Comparison of ENCODE assay signal across 8 mouse cellular contexts in the genomic region with DNA sequence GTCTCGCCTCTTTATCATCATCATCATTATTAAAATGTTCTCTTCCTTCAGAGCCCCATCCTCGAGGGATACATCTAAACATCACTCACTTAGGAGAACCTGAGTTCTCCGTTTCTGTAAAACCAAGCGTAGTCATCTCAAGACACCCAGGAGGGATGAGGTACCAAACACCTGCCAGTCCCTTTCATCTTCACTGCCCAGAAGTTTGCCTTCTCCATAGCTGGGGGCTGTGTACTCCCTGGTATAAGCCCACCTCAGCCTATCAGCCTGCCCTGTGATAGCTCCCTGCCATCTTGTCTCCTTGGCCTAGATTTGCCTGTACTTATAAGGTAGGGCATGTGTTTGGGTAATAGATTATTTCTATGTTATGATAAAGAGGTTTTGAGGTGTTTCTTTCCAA. TPM values are rescaled to one million over a fixed set of nuclear protein-coding genes. Genes with fewer than 3 reads are reported as not detected.
DNase-seq lines count a peak whose midpoint lies in the region; ATAC-seq lines count a peak whose summit lies in the region.

No protein-coding gene starts in this region.

- ATAC-seq in forebrain, embryonic 13.5 days: no peak
- ATAC-seq in liver, embryonic 13.5 days (ENCODE audit: low read depth): no peak
- ATAC-seq in stomach, embryonic 16.5 days (ENCODE audit: insufficient read depth, low FRiP score): no peak

- peaks cover 16% of the 10 kb centered on the region for H3K4me1 ChIP-seq in forebrain, embryonic 13.5 days
- peaks cover 51% of the 10 kb centered on the region for H3K4me1 ChIP-seq in liver, embryonic 13.5 days (replicated peaks)
- peaks cover 17% of the 10 kb centered on the region for H3K4me1 ChIP-seq in stomach, embryonic 16.5 days (ENCODE audit: control insufficient read depth, insufficient read depth, low read length)

- peak; percentile 17 for DNase-seq in cerebellum, adult 9-10 months
- no peak for DNase-seq in cerebellum, postnatal 36 days
- DNase-seq in B cell, adult 2 months: peak; percentile 15 to 17
- DNase-seq in liver, embryonic 13.5 days: peak; percentile 16
- DNase-seq in adrenal gland, adult 8-10 months: no peak
- no peak for DNase-seq in urinary bladder, adult 2 months (ENCODE audit: low spot score)

- no peaks in the 10 kb centered on the region for H3K27me3 ChIP-seq in forebrain, embryonic 13.5 days
- H3K27me3 ChIP-seq in liver, embryonic 13.5 days: no peaks in the 10 kb centered on the region
- no peaks in the 10 kb centered on the region for H3K27me3 ChIP-seq in stomach, embryonic 16.5 days (ENCODE audit: control insufficient read depth, insufficient read depth, low read length)

- peak overlapping the region; percentile 87 for H3K4me2 ChIP-seq in forebrain, embryonic 13.5 days
- H3K4me2 ChIP-seq in liver, embryonic 13.5 days: peak overlapping the region; percentile 91
- H3K4me2 ChIP-seq in stomach, embryonic 16.5 days (ENCODE audit: low read depth, low read length): peak overlapping the region; percentile 87

- H3K4me3 ChIP-seq in forebrain, embryonic 13.5 days: peak overlapping the region; percentile 78
- peak overlapping the region; percentile 96 for H3K4me3 ChIP-seq in liver, embryonic 13.5 days (replicated peaks)
- peak overlapping the region; percentile 91 for H3K4me3 ChIP-seq in stomach, embryonic 16.5 days (replicated peaks; ENCODE audit: low read length)

- H3K27ac ChIP-seq in forebrain, embryonic 13.5 days: no peak overlapping the region
- peak overlapping the region; percentile 94 for H3K27ac ChIP-seq in liver, embryonic 13.5 days
- no peak overlapping the region for H3K27ac ChIP-seq in stomach, embryonic 16.5 days (ENCODE audit: low read length)

- no peaks in the 10 kb centered on the region for H3K36me3 ChIP-seq in forebrain, embryonic 13.5 days (ENCODE audit: poor library complexity, severe bottlenecking)
- no peaks in the 10 kb centered on the region for H3K36me3 ChIP-seq in liver, embryonic 13.5 days
- no peaks in the 10 kb centered on the region for H3K36me3 ChIP-seq in stomach, embryonic 16.5 days (ENCODE audit: control insufficient read depth, insufficient read depth, low read length)

- H3K9ac ChIP-seq in forebrain, embryonic 13.5 days: peak overlapping the region; percentile 78
- peak overlapping the region; percentile 97 for H3K9ac ChIP-seq in liver, embryonic 13.5 days
- H3K9ac ChIP-seq in stomach, embryonic 16.5 days (ENCODE audit: low read length): peak overlapping the region; percentile 96

- WGBS in forebrain, embryonic 13.5 days: 11% methylated on average over 4 of the region's 4 CpGs
- 13% methylated on average over 4 of the region's 4 CpGs for WGBS in liver, embryonic 13.5 days (ENCODE audit: insufficient replicate concordance)
- WGBS in stomach, embryonic 16.5 days: 8% methylated on average over 4 of the region's 4 CpGs

- H3K9me3 ChIP-seq in forebrain, embryonic 13.5 days (replicated peaks): no peaks in the 10 kb centered on the region
- H3K9me3 ChIP-seq in liver, embryonic 13.5 days (replicated peaks): no peaks in the 10 kb centered on the region
- no peaks in the 10 kb centered on the region for H3K9me3 ChIP-seq in stomach, embryonic 16.5 days (replicated peaks; ENCODE audit: control insufficient read depth, low read length)

RNA-seq across cellular contexts. Expression of a gene that starts 1.1 kb away (rescaled TPM):
- 38.3 and 44.8 TPM in 2 replicates for polyA plus RNA-seq in forebrain, embryonic 13.5 days (2015; fragmentation: Nextera tagmentation; extraction: Ambion mirVana)
- polyA plus RNA-seq in liver, embryonic 13.5 days (2015; fragmentation: Nextera tagmentation; extraction: Ambion mirVana): 36.2 and 50.2 TPM in 2 replicates
- 40.3 and 41.8 TPM in 2 replicates for polyA plus RNA-seq in stomach, embryonic 16.5 days (2015; fragmentation: Nextera tagmentation; extraction: Ambion mirVana)
- total RNA-seq in adrenal gland, adult 8-10 months (2022): 100 to 1,000 TPM in 2 of 4 experiments, 10 to 100 TPM in 2; 75.8 to 118 (median 94.2) TPM
- 39.7 and 41.2 TPM in 2 replicates for polyA plus RNA-seq in urinary bladder, adult 2 months (2012; rRNA removed)

RNA-seq across cellular contexts. Expression of a gene that starts 46.9 kb away (rescaled TPM):
- polyA plus RNA-seq in forebrain, embryonic 13.5 days (2015; fragmentation: Nextera tagmentation; extraction: Ambion mirVana): 0.23 and 0.64 TPM in 2 replicates
- polyA plus RNA-seq in liver, embryonic 13.5 days (2015; fragmentation: Nextera tagmentation; extraction: Ambion mirVana): not detected in 2 replicates
- 0.37 TPM in 2 replicates for polyA plus RNA-seq in stomach, embryonic 16.5 days (2015; fragmentation: Nextera tagmentation; extraction: Ambion mirVana)
- under 1 TPM; 0.17 to 0.48 (median 0.35) TPM for total RNA-seq in adrenal gland, adult 8-10 months (2022)
- polyA plus RNA-seq in urinary bladder, adult 2 months (2012; rRNA removed): 0.04 and 0.18 TPM in 2 replicates

Comparison
In these comparisons a context has a peak if more than half of its experiments do, and no peak if none do; other contexts are left out.
1. DNase-seq: peak in cerebellum, adult 9-10 months (single experiment), B cell, adult 2 months (2 of 2) and liver, embryonic 13.5 days (single experiment); none in cerebellum, postnatal 36 days (0 of 2), adrenal gland, adult 8-10 months (single experiment) and urinary bladder, adult 2 months (single experiment).
2. Peak in every context shown above with its lines, with median percentiles within 50 percentile points of each other: H3K4me2 ChIP-seq, H3K4me3 ChIP-seq and H3K9ac ChIP-seq.